Mouse (Mus musculus): Measurements from ENCODE around the gene Btg1. TPM values are rescaled to one million over a fixed set of nuclear protein-coding genes. Genes with fewer than 3 reads are reported as not detected.

The Btg1 gene
- total RNA-seq, 2 experiments from 2014 or later: 33.1 to 33.2 TPM

DNA sequence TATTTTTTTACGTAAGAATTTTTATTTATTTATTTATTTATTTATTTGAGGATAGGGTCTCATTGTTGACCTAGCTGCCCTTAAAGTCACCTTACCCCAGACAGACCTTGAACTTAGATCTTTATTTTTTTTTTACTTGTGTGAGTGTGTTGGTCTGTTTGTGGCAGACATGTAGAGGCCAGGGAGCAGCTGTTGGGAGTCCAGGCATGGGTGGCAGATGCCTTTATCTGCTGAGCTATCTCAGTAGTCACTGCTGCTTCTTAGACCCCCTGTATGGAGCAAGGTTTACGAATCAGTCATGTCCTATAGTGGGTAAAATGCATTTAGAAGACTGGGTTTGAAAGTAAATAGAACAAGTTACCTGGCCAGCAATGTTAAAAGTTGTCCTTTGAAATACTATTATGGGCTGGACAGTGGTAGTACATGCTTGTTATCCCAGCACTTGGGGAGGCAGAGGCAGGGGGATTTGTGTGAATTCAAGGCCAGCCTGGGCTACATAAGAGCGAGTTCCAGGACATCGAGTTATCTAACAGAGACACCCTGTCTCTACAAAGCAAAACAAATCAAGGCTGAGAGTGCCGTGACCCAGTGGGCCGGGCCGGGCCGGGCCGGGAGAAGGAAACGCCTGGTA lies 9.4 kb downstream of the Btg1 start:
- intact Hi-C loops (cut with DNase I): no loop called here
- no peak for DNase-seq (ENCODE audit: extremely low spot score in 1 of 2, low spot score in 2 of 2)

DNA sequence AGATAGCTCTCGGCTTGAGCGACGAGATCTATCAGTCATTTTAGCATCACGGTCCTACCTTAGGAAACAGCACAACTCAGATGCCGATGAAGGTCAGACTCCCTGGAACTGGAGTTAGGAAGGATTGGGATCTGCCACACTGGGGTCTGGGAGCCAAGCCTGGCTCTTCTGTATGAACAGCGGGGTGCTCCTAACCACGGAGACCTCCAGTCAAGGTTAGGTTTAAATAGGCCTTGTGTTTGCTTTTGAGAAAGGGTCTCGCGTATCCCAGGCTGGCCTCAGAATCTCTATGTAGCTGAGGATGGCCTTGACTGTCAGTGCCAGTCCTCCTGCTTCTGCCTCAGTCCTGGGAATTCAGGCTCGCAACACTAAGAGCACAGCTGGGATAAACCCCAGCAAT lies 10.5 kb downstream of the Btg1 start:
- intact Hi-C loops (cut with DNase I): no loop called here
- no peak for DNase-seq (ENCODE audit: extremely low spot score in 1 of 2, low spot score in 2 of 2)

DNA sequence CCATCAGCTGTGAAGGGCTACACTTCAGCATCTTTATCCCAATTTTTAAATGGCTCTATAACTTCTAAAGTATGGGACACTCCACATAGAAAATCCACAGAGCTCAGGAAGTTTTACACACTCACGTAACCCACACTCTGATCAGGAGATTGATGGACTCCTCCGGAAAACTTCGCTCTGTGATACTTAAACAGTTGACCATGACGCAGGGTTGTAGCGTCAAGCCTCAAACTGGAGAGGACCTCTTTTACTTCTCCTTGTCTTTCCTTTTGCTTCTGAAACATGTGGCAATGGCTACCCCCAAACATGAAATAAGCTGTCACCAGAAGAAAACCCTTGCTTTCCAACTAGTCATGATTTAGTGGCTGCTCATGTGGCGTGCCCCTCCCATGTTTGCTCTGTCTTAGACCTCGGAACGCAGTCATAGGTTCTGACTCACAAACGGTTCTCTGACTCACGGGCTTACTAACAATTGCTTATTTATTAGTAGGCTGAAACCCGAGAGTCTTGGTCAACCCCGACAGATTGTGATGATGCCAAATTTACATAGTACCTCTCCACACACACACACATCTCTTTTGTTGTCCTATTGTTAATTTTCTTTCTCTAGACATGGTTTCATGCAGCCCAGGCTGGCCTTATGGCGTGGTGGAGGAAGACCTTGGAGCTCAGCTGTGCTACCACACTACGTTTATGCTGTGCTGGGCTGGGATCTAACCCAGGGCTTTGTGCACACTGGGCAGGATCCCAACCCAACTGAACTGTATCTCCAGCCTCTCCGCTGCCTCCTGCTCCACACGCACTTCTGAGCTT lies 11.5 kb downstream of the Btg1 start:
- no peak for DNase-seq (ENCODE audit: extremely low spot score in 1 of 2, low spot score in 2 of 2)
- intact Hi-C loops (cut with DNase I): no loop called here

DNA sequence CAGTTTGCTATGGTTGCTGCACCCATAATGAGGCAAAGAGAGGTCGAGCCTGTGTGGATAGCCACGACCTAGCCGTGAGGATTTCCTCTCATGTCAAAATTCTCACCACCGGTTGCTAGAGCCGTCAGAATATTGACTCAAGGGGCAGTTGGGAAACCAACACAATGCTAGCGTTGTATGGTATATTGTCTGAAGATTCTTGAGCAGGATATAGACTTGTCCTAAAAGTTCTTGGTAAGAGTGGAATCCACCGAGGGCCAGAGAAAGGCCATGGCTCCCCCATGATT lies 12.1 kb downstream of the Btg1 start:
- DNase-seq (ENCODE audit: extremely low spot score in 1 of 2, low spot score in 2 of 2): no peak
- intact Hi-C loops (cut with DNase I): no loop called here

DNA sequence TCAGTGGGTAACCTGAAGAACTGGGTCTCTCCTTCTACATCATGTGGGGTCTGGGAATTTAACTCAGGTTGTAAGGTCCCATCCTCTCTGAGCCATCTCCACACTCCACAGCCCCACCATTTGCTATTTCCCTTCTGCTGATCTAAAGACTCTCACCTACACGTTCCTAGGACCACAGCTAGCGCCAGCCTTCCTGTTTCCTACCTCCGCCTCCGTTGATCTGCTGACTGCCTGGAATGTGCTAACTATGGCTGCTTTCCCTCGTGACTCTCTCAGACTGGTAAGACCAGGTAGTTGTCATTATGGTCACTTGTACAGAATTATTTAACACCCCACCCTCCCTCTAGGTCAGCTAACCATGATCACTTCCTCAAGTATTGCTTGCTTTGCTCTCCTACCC lies 13.3 kb downstream of the Btg1 start:
- intact Hi-C loops (cut with DNase I): no loop called here
- DNase-seq (ENCODE audit: extremely low spot score in 1 of 2, low spot score in 2 of 2): no peak

DNA sequence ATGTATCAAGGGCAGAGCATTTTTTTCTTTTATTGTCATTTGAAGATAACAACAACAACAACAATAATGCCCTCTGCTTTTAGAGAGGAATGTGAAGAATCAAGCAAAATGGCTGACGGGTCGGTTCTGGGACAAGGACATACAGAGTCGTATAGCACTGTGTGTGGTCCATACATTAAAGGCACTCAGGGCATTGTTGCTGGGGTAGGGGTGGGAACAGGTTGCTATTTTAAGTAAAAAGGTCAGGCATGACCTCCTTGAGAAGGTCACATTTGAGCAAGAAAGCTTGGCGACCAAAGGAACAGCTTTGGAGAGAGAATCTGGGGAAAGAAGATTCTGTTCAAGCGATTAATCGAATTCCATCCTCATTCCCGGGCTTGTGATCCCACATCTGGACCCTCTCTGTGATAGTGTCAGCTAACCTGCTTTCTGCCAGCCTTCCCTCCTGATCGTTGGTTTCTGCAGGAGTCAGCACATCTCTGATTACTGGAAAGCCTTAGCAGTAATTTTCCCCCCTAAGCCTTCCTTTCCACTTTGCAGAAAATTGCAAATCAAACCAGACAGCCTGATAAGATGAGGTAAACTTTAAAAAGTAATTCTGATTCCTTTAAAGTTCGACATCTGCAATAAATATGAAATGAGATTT lies 14.4 kb downstream of the Btg1 start:
- DNase-seq (ENCODE audit: extremely low spot score in 1 of 2, low spot score in 2 of 2): no peak

DNA sequence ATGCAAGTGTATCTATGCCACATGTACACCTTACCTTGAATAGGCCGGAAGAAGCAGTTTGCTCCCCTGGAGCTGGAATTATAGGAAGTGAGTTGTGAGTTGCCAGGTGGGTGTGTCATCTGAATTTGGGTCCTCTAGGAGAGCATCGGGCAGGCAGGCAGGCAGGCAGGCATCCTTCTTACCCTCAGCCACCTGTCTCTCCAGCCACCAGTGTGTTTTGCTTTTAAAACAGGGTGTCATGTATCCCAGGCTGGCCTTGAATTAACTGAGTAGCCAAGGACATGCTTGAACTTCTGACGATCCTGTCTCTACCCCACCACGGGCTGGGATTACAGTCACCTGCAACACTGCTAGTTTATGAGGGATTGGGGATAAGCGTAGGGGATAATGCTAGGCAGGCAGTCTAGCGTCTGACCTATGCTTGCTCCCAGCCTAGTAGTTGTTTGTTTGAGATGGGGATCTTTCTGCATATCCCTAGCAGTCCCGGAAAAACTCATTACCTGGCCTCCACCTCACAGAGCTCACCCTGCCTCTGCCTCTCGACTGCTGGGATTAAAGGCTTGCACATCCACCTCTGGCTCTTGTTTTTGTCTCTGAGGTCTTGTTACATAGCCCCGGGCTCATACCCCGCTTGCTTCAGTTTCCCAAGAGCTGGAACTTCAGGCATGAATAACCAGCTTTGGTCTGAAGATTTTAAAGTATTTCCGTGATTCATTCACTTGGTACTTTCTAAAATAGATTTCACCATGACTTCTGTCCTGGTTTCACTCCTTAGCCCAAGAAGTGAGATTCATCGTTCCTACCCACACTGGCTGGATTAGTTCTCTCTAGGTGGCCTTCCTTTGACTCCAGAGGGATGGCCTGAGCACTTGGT lies 15.7 kb downstream of the Btg1 start:
- no peak for DNase-seq (ENCODE audit: extremely low spot score in 1 of 2, low spot score in 2 of 2)

More for the DNA sequence above, 14.4 kb downstream of the Btg1 start:
- intact Hi-C loops (cut with DNase I): no loop called here

DNA sequence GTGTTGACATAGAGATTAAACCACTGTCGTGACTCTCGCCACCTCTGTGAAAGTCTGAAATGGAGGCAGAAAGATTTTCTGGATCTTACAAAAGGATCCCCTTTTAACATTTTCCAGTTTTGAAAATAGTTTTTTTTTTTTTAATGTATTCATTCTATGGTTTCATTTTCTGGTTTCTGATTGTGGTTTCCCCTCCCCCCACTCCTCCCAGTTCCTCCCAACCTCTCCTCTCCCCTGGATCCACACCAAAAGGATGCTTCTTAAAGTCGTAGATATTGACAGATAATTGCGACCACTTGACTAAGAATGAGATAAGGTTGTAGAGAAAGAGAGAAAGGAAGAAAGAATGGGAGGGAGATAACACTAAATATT lies 16.3 kb downstream of the Btg1 start:
- intact Hi-C loops (cut with DNase I): no loop called here
- DNase-seq (ENCODE audit: extremely low spot score in 1 of 2, low spot score in 2 of 2): no peak

More for the DNA sequence above, 15.7 kb downstream of the Btg1 start:
- intact Hi-C loops (cut with DNase I): no loop called here

DNA sequence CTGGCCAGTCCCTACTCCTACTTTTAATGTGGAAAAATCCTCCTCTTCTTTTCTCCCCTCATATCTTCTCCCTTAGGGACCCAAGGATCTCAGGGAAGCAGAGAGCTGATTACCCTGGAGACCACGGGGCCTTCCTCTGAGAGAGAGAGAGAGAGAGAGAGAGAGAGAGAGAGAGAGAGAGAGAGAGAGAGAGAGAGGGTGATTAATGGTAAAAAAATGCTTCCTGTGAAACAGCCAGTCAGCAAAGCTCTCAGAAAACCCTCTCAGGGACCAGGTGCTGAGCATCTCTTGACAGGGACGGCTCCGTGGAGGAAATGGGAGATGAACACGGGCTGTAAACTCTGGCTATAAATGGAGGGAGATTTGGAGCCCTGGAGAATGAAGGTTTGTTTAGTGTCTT lies 18.7 kb downstream of the Btg1 start:
- DNase-seq (ENCODE audit: extremely low spot score in 1 of 2, low spot score in 2 of 2): no peak
- intact Hi-C loops (cut with DNase I): no loop called here

DNA sequence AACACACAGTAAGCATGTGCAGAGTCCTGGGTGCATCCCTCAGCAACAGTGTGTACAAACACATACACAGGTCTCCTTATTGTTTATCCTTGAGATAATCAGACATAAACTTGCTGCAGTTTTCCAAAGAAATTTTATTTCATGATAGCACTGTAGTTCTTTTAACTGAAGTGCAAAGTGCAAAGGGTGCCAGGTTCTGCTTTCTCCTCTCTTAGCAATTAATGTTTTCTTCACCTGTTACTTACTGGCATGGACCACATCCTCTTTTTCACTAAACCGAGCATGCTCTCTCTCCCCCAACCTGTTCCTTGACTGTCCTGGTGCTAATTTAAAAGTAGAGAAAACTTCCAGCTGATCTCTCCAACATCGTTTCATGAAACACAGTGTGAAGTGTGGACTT lies 21.7 kb downstream of the Btg1 start:
- intact Hi-C loops (cut with DNase I): no loop called here
- no peak for DNase-seq (ENCODE audit: extremely low spot score in 1 of 2, low spot score in 2 of 2)

DNA sequence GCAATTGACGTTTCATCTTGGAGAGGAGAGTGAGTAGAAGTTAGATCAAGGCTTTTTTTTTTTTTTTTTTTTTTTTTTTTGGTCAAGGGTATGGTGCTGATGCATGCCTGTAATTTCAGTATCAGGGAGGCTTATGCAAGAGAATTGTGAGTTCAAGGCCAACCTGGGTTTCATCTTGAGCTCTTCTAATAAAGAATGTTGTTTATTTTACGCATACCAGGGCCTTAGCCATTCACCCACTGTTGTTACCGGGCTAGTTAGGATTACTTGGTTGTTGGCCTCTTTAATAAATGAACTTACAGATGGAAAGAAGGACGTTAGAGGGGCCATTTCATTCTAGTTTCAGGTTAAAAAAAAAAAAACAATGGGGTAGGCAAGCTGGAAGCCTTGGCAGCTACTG lies 25.2 kb downstream of the Btg1 start:
- intact Hi-C loops (cut with DNase I): no loop called here
- no peak for DNase-seq (ENCODE audit: extremely low spot score in 1 of 2, low spot score in 2 of 2)

DNA sequence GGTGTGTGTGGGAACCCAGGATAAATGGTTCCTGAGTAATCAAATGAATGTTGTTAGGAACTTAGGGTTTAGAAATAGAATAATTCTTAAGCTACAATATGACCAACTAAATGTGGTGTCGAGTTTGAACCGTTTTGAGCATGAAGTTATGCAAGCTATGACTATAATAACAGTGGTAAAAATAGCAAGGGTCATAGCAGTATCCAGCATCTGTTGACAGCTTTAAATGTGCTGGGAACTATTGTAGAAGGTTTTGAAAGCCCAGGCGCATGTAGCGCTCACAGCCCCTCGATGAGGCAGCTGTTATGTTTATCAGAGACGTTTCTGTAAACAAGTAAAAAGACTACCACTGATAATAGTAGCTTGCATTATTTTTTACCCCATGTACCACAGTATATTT lies 25.9 kb downstream of the Btg1 start:
- intact Hi-C loops (cut with DNase I): no loop called here
- no peak for DNase-seq (ENCODE audit: extremely low spot score in 1 of 2, low spot score in 2 of 2)

DNA sequence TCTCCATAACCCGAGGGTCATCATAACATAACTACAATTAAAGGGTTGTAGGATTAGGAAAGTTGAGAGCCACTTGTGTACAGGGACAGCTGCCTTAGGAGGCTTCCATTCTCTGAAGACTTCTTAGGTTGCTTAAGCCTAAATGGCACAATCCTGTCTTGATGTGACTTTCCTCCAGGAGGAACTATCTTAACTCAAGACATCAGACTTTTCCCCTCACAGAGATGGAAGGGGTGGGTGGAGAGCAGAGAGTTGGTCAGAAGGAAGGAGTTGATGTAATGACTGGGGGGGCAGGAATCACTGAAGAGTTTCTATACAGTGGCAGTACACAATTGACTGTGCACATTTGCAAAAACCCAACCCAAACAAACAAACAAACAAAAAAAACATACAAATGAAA lies 28.4 kb downstream of the Btg1 start:
- intact Hi-C loops (cut with DNase I): no loop called here
- DNase-seq (ENCODE audit: extremely low spot score in 1 of 2, low spot score in 2 of 2): no peak

DNA sequence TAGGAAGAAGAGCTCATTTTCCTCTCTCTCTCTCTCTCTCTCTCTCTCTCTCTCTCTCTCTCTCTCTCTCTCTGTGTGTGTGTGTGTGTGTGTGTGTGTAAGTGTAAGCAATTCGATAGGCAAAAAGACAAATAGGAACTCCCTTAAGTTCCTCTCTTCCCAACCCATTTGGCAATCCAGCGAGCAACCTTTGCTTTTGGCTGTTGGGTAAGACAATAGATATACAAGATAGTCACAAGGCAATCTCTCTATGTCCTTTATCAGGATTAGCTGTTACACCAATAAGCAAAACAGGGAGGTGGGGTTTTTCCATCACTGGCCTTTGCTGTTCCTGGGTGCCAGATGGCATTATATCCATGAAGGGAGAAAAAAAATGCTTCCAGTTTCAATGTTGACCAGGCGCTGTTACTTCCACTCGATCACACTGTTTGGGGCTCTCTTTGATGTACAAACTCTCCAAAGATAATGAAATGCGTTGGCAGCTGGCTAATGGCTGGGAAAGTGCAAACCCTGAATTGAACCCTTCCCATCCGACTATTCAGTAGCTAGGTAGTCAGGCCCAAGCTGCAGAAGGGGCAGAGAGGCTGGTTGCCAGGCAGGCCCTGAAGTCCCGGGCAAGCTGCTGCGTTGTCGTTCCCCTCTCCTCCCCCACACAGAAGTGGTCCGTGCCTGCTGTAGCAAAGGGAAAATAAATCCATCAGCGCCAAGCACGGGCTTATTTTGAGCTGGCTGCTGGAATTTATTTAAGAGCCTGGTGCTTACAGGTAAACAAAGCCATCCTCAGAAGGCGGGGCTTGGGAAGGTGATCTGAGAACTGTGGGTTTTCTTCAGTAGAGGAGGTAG lies 29.4 kb downstream of the Btg1 start:
- DNase-seq (ENCODE audit: extremely low spot score in 1 of 2, low spot score in 2 of 2): peak; percentile 47 to 48
- intact Hi-C loops (cut with DNase I): no loop called here

DNA sequence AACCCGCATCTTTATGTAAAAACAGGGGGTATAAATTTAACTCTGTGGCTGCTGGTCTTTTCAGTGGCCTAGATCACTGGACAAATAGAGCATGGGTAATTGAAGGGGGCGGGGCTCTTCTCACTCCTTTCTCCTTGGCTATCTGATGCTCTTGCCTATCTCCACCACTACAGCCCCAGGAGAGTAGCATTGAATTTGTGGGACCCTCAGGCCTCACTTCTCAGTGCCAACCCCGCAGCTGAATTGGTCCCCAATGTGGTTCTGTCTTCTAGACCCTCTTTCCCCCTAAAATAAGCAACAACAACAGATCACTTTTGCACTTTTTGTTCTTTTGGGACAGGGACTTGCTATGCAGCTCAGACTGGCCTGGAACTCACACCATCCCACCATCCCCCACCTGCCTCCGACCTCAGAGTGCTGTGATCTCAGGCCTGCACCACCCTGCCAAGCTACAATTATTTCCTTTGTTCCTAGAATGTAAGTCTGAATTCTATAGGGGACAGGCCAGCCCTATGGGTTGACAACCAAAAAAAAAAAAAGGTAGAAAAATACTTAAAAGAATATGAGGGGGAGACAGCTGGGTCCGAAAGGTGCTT lies 30.2 kb downstream of the Btg1 start:
- intact Hi-C loops (cut with DNase I): no loop called here
- no peak for DNase-seq (ENCODE audit: extremely low spot score in 1 of 2, low spot score in 2 of 2)

DNA sequence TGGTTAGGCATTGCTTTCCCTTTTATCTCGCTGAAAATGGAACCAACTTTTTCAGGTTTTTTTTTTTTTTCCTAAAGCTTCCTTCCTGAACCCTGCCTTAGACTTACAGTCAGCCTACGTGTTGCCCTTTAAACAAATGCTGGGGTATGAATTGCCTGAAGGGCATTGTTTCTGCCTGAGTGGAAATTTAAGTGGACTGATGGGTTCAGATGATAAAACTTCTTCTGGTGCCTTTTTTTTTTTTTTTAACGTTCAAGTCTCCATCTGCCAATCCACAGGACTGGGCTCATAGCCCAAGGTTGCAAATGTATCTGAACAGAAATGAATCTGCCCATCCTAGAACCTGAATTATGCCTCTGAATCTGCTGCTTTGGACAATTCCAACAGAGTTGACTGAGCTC lies 31.4 kb downstream of the Btg1 start:
- DNase-seq (ENCODE audit: extremely low spot score in 1 of 2, low spot score in 2 of 2): no peak
- intact Hi-C loops (cut with DNase I): no loop called here

DNA sequence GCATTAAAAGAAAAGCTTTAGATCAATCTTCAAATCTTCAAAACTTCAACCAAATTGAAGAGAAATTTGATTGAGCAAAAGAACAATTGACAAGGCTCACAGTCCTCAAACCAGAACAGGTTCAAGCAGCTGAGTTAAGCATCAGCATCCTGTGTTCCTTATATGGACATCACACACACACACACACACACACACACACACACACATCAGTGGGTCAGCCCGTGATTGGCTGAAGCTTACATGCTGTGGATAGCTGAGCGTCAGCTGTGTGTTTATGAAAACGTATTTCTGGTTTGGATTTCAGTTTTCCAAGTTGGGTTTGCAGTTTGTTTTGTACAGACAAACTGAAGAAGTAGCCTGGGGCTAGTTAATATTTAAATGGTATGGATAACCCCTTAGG lies 32.7 kb downstream of the Btg1 start:
- intact Hi-C loops (cut with DNase I): no loop called here
- no peak for DNase-seq (ENCODE audit: extremely low spot score in 1 of 2, low spot score in 2 of 2)

DNA sequence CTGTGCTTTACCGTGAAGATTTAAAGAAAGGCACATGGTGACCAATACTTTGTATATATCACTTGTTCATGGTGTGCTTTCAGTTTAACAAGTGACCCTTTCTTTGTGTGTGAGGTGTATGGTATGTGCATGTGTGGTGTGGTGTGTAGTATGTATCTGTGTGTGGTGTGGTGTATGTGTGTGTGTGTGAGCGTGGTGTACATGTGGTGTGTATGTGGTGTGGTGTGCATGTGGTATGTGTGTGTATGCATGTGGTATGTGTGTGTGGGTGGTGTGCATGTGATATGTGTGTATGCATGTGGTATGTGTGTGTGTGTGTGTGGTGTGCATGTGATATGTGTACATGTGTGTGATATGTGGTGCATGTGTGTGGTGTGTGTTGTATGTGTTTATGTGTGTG lies 35.6 kb downstream of the Btg1 start:
- intact Hi-C loops (cut with DNase I): no loop called here
- no peak for DNase-seq (ENCODE audit: extremely low spot score in 1 of 2, low spot score in 2 of 2)
